Mouse (Mus musculus): ENCODE results near the gene Smurf1.

GRCm38 (mm10) chr5:144931841-144932240 is 33.8 kb downstream of the Smurf1 start:
- no peak for TF ChIP-seq CTCF (IDR thresholded peaks at IDR 0.05; ENCODE audit: control insufficient read depth, insufficient read depth, low read length)
- no peak for TF ChIP-seq POLR2A (IDR thresholded peaks at IDR 0.05; ENCODE audit: borderline replicate concordance, control insufficient read depth, low read depth, low read length)
